Mouse (Mus musculus) CH12.LX (cell line): Measurements from ENCODE around the gene Gna11.

ENCODE experiments used
- CTCF ChIP-seq, 2 experiments: IDR thresholded peaks in 1 of 2; conservative IDR thresholded peaks in 1 of 2; 2 replicates each; pipeline ENCODE4 v1.5.1; 2011 to 2012; ENCODE audit warnings: low read depth in 2 of 2, low read length in 2 of 2, improper control_type of control experiment in 1 of 2, inconsistent platforms in 1 of 2, mild to moderate bottlenecking in 1 of 2, moderate library complexity in 1 of 2
- EP300 ChIP-seq: IDR thresholded peaks from 2 replicates; pipeline ENCODE4 v1.6.1; 2011; ENCODE audit warnings: low read length, improper control_type of control experiment
- KAT2A ChIP-seq: IDR thresholded peaks from 2 replicates; pipeline ENCODE4 v1.6.1; 2012; ENCODE audit warnings: low read length, improper control_type of control experiment, inconsistent platforms; ENCODE audit not compliant: insufficient replicate concordance
- MAX ChIP-seq: IDR thresholded peaks from 2 replicates; pipeline ENCODE4 v1.6.1; 2011; ENCODE audit warnings: low read length, improper control_type of control experiment
- POLR2A ChIP-seq: IDR thresholded peaks from 2 replicates; pipeline ENCODE4 v1.6.1; 2011; ENCODE audit warnings: low read depth, mild to moderate bottlenecking, improper control_type of control experiment, low read length
- POLR2AphosphoS2 ChIP-seq: IDR thresholded peaks from 2 replicates; pipeline ENCODE4 v1.6.1; 2011; ENCODE audit warnings: low read depth, low read length, improper control_type of control experiment
- SIN3A ChIP-seq: IDR thresholded peaks from 2 replicates; pipeline ENCODE4 v1.6.1; 2012; ENCODE audit warnings: low read length, improper control_type of control experiment, inconsistent platforms
- TCF12 ChIP-seq: IDR thresholded peaks from 2 replicates; pipeline ENCODE4 v1.6.1; 2014; ENCODE audit warnings: low read depth, mild to moderate bottlenecking, inconsistent platforms, low read length, improper control_type of control experiment
- ZNF384 ChIP-seq: IDR thresholded peaks from 2 replicates; pipeline ENCODE4 v1.6.1; 2012; ENCODE audit warnings: low read depth, low read length, improper control_type of control experiment, inconsistent platforms

DNA sequence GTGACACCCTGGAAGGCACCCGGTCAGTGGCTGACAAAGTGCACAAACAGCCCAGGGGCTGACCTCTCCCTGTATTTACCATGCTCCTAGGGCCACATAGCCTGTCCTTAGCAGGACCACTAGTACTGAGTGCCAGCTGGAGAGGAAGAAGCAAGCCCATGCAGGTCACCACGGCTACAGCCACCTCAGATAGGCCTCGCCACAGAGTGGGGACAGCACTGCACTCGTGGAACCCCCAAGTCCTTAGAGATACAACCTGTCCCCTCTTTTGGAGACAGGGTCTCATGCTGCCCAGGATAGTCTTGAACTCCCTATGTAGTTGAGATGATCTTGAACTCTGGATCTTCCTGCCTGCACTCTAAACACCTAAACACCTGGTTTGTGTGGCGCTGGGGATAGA, 3.6 kb downstream of the Gna11 start:
- TF ChIP-seq MAX (no peak), POLR2AphosphoS2 (no peak), KAT2A (no peak), CTCF (conservative IDR thresholded peaks at IDR 0.05 in 1 of 2, IDR thresholded peaks at IDR 0.05 in 1 of 2; ENCODE audit: low read depth in 2 of 2, low read length in 2 of 2) (no peak), SIN3A (no peak), TCF12 (no peak), POLR2A (no peak), ZNF384 (no peak), EP300 (no peak)
